Comparison of ENCODE assay signal across 39 mouse cellular contexts in the genomic region with DNA sequence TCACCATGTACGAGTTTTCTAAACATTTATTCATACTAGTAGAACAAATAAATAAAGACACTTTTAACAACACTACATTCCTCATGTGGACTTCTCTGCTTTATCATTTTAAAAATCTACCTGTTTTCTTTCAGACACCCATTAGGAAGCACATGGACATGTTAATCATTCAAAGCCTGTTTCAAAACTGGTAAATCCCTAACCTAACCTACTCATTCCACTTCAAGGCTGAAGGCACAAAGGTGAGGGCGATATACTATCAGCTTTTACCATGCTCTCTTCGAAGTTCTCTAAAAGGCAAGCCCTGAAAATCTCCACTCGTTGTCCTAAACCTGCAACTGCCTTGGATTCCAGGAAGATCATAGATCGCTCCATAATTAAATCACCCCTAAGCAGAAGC. TPM values are rescaled to one million over a fixed set of nuclear protein-coding genes. Genes with fewer than 3 reads are reported as not detected.
"Had no signal": no experiment of that assay in that cellular context is flagged by ENCODE, and none has a peak within 500 bp of the region (broad histone marks: within the 10 kb centered on the region; RNA-seq: fewer than 3 reads in every experiment).

No protein-coding gene starts in this region.

- H3K9ac ChIP-seq: heart, embryonic 12.5 days; hindbrain, embryonic 13.5 days; hindbrain, embryonic 15.5 days; limb, embryonic 13.5 days; limb, embryonic 15.5 days; liver, embryonic 12.5 days; liver, embryonic 14.5 days had no signal

- H3K27me3 ChIP-seq: limb, embryonic 15.5 days had no signal

- H3K4me1 ChIP-seq: heart, embryonic 10.5 days; heart, embryonic 12.5 days; hindbrain, embryonic 13.5 days; hindbrain, embryonic 15.5 days; limb, embryonic 13.5 days; limb, embryonic 15.5 days; liver, embryonic 12.5 days had no signal

- ATAC-seq: forebrain, embryonic 16.5 days; hindbrain, postnatal 0 days; intestine, embryonic 16.5 days; liver, embryonic 12.5 days had no signal

- H3K9me3 ChIP-seq: heart, embryonic 10.5 days; heart, embryonic 12.5 days; hindbrain, embryonic 13.5 days; hindbrain, embryonic 15.5 days; limb, embryonic 13.5 days; limb, embryonic 15.5 days; liver, embryonic 12.5 days had no signal

- H3K4me3 ChIP-seq: gastrocnemius, adult 2 months; heart, embryonic 10.5 days; heart, embryonic 12.5 days; hindbrain, embryonic 13.5 days; hindbrain, embryonic 15.5 days; limb, embryonic 13.5 days; limb, embryonic 15.5 days; liver, embryonic 12.5 days had no signal

- H3K27ac ChIP-seq: gastrocnemius, adult 2 months; heart, embryonic 10.5 days; hindbrain, embryonic 13.5 days; hindbrain, embryonic 15.5 days; hindbrain, postnatal 0 days; limb, embryonic 13.5 days; limb, embryonic 15.5 days; liver, embryonic 12.5 days; liver, embryonic 14.5 days had no signal

- H3K4me2 ChIP-seq: heart, embryonic 12.5 days; hindbrain, embryonic 13.5 days; hindbrain, embryonic 15.5 days; limb, embryonic 13.5 days; limb, embryonic 15.5 days; liver, embryonic 12.5 days had no signal

- H3K36me3 ChIP-seq: heart, embryonic 10.5 days; heart, embryonic 12.5 days; hindbrain, embryonic 13.5 days; hindbrain, embryonic 15.5 days; limb, embryonic 13.5 days; limb, embryonic 15.5 days; liver, embryonic 12.5 days had no signal

- DNase-seq: gastrocnemius, adult 2 months; gastrocnemius, postnatal 10 days; gastrocnemius, postnatal 25 days; heart, adult 18-20 months; heart, postnatal 10 days; heart, postnatal 36 days; kidney, postnatal 25 days; layer of hippocampus, adult 9-11 months; layer of hippocampus, postnatal 36 days; left cerebral cortex, postnatal 4 days had no signal

RNA-seq across cellular contexts. Expression of a gene that starts 8.2 kb away (rescaled TPM):
- total RNA-seq: gastrocnemius, adult 2 months; gastrocnemius, postnatal 10 days; gastrocnemius, postnatal 25 days; gastrocnemius, postnatal 4 days; granulocyte monocyte progenitor cell, adult 5-6 weeks; heart, adult 18-20 months; heart, adult 8-10 months; heart, postnatal 10 days; heart, postnatal 36 days; hematopoietic stem cell, adult 5-6 weeks; hindbrain, postnatal 0 days; layer of hippocampus, adult 18-20 months; layer of hippocampus, adult 8-10 months; layer of hippocampus, postnatal 14 days; layer of hippocampus, postnatal 36 days; left cerebral cortex, adult 18-20 months; left cerebral cortex, postnatal 10 days; left cerebral cortex, postnatal 25 days; left cerebral cortex, postnatal 4 days; liver, adult 2 months had no signal
- polyA plus RNA-seq: forebrain, embryonic 16.5 days; heart, embryonic 10.5 days; heart, embryonic 12.5 days; heart, embryonic 14.5 days; heart, embryonic 16.5 days; hindbrain, embryonic 11.5 days; hindbrain, embryonic 13.5 days; hindbrain, embryonic 15.5 days; hindbrain, postnatal 0 days; intestine, embryonic 14.5 days; intestine, embryonic 16.5 days; large intestine, adult 2 months; limb, embryonic 11.5 days; limb, embryonic 13.5 days; limb, embryonic 15.5 days; liver, adult 2 months; liver, embryonic 12.5 days; liver, embryonic 14.5 days; liver, embryonic 16.5 days had no signal
